Mouse (Mus musculus) layer of hippocampus, adult 2 months (tissue): ENCODE data around the gene Phlpp1. TPM values are rescaled to one million over a fixed set of nuclear protein-coding genes. Genes with fewer than 3 reads are reported as not detected.
A peak's percentile ranks its signal among the peaks of the same experiment; 100 is the strongest.

ENCODE experiments used
- DNase-seq, 2 experiments: peaks; one replicate each; pipeline ENCODE4 v3.0.0; 2022; ENCODE audit warnings: low spot score in 2 of 2
- H3K27ac ChIP-seq: fragments of 200-600 bp; 2 replicates; pipeline ENCODE4 v1.8.1; 2022
- H3K4me3 ChIP-seq: fragments of 200-600 bp; 2 replicates; pipeline ENCODE4 v1.8.1; 2022; ENCODE audit warnings: mild to moderate bottlenecking
- CTCF ChIP-seq: fragments of 200-600 bp; conservative IDR thresholded peaks from 2 replicates; pipeline ENCODE4 v1.8.1; 2022; ENCODE audit warnings: antibody characterized with exemption, mild to moderate bottlenecking, moderate library complexity
- long read RNA-seq, 2 experiments: library from polyadenylated mRNA; stranded (forward); transcript quantifications; one replicate each; pipeline ENCODE4 v2.0.0; 2021; ENCODE audit warnings: borderline mapping rate in 2 of 2
- total RNA-seq, 2 experiments: library from RNA; stranded (reverse); gene quantifications; 2 replicates each; pipeline ENCODE4 v1.2.3; 2021

Phlpp1 gene
- total RNA-seq = 10 to 100 TPM; 82.6 to 87.3 TPM
- long read RNA-seq, experiment 1, full-length matches to known transcripts = 17 of 34 reads
- long read RNA-seq, experiment 1, partial matches to known transcripts = 12 of 34 reads
- long read RNA-seq, experiment 1, other reads (novel, unspliced or antisense) = 5 of 34 reads
- long read RNA-seq, experiment 2, full-length matches to known transcripts = 34 of 50 reads
- long read RNA-seq, experiment 2, partial matches to known transcripts = 13 of 50 reads
- long read RNA-seq, experiment 2, other reads (novel, unspliced or antisense) = 3 of 50 reads

- Histone ChIP-seq H3K27ac (peak within 1 kb of the TSS; percentile 97), H3K4me3 (peak within 1 kb of the TSS; percentile 81)
- peak; percentile 100 for DNase-seq
- peak; percentile 84 for TF ChIP-seq CTCF
Observed at GRCm38 (mm10) chr1:106171241-106172220, at the start of gene Phlpp1. Phlpp1 (plus strand) TSS chr1:106171752.

- peak in 1 of 2 experiments; percentile 13 for DNase-seq
- TF ChIP-seq CTCF = no peak
Observed at GRCm38 (mm10) chr1:106126601-106127000, 45.0 kb upstream of the Phlpp1 start.

GRCm38 (mm10) chr1:106131697-106132349, 39.7 kb upstream of the Phlpp1 start:
- Histone ChIP-seq H3K4me3 (no peak overlapping the region), H3K27ac (no peak overlapping the region)
- no peak for TF ChIP-seq CTCF
- DNase-seq = no peak

More at GRCm38 (mm10) chr1:106126601-106127000, 45.0 kb upstream of the Phlpp1 start:
- Histone ChIP-seq H3K4me3 (no peak overlapping the region), H3K27ac (no peak overlapping the region)

- H3K4me3 ChIP-seq = no peak overlapping the region
- TF ChIP-seq CTCF = no peak
- H3K27ac ChIP-seq = no peak overlapping the region
- no peak for DNase-seq
Observed at GRCm38 (mm10) chr1:106132350-106132700, 39.2 kb upstream of the Phlpp1 start.

GRCm38 (mm10) chr1:106138691-106139090, 32.9 kb upstream of the Phlpp1 start:
- Histone ChIP-seq H3K4me3 (no peak overlapping the region), H3K27ac (no peak overlapping the region)
- no peak for DNase-seq
- no peak for TF ChIP-seq CTCF

- H3K4me3 ChIP-seq = no peak overlapping the region
- DNase-seq = no peak
- H3K27ac ChIP-seq = no peak overlapping the region
- no peak for TF ChIP-seq CTCF
Observed at GRCm38 (mm10) chr1:106139137-106139536, 32.4 kb upstream of the Phlpp1 start.

GRCm38 (mm10) chr1:106142010-106142409, 29.5 kb upstream of the Phlpp1 start:
- Histone ChIP-seq H3K27ac (no peak overlapping the region), H3K4me3 (no peak overlapping the region)
- TF ChIP-seq CTCF = no peak
- DNase-seq = no peak

GRCm38 (mm10) chr1:106144534-106144933, 27.0 kb upstream of the Phlpp1 start:
- Histone ChIP-seq H3K27ac (no peak overlapping the region), H3K4me3 (no peak overlapping the region)
- no peak for TF ChIP-seq CTCF
- no peak for DNase-seq

GRCm38 (mm10) chr1:106145055-106145454, 26.5 kb upstream of the Phlpp1 start:
- no peak for DNase-seq
- Histone ChIP-seq H3K4me3 (no peak overlapping the region), H3K27ac (no peak overlapping the region)
- TF ChIP-seq CTCF = no peak

- Histone ChIP-seq H3K4me3 (no peak overlapping the region), H3K27ac (no peak overlapping the region)
- TF ChIP-seq CTCF = no peak
- no peak for DNase-seq
Observed at GRCm38 (mm10) chr1:106145565-106146190, 25.9 kb upstream of the Phlpp1 start.

GRCm38 (mm10) chr1:106148386-106149380, 22.9 kb upstream of the Phlpp1 start:
- no peak overlapping the region for H3K4me3 ChIP-seq
- H3K27ac ChIP-seq = peak overlapping the region; percentile 64; the same call in 1 of the 2 replicates
- DNase-seq = no peak
- no peak for TF ChIP-seq CTCF
